Mouse (Mus musculus): Measurements from ENCODE around the gene Cacna2d3.
A peak's percentile ranks its signal among the peaks of the same experiment; 100 is the strongest.

The Cacna2d3 gene

GRCm38 (mm10) chr14:29485416-29485815, 236.2 kb downstream of the Cacna2d3 start:
- peak; percentile 11 for DNase-seq

- no peak for DNase-seq
Observed at GRCm38 (mm10) chr14:29478403-29478983, 243.2 kb downstream of the Cacna2d3 start.

GRCm38 (mm10) chr14:29464277-29464676, 257.4 kb downstream of the Cacna2d3 start:
- DNase-seq = no peak

- DNase-seq = no peak
Observed at GRCm38 (mm10) chr14:29449203-29449602, 272.5 kb downstream of the Cacna2d3 start.

- peak; percentile 76 for DNase-seq
Observed at GRCm38 (mm10) chr14:29443091-29444026, 278.3 kb downstream of the Cacna2d3 start.

GRCm38 (mm10) chr14:29442476-29442875, 279.2 kb downstream of the Cacna2d3 start:
- DNase-seq = no peak

- DNase-seq = peak; percentile 51
Observed at GRCm38 (mm10) chr14:29438666-29439065, 283.0 kb downstream of the Cacna2d3 start.

- DNase-seq = no peak
Observed at GRCm38 (mm10) chr14:29438251-29438650, 283.4 kb downstream of the Cacna2d3 start.

- DNase-seq = no peak
Observed at GRCm38 (mm10) chr14:29435203-29435602, 286.5 kb downstream of the Cacna2d3 start.

- no peak for DNase-seq
Observed at GRCm38 (mm10) chr14:29433716-29434115, 287.9 kb downstream of the Cacna2d3 start.

- no peak for DNase-seq
Observed at GRCm38 (mm10) chr14:29433076-29433714, 288.5 kb downstream of the Cacna2d3 start.

- no peak for DNase-seq
Observed at GRCm38 (mm10) chr14:29429788-29430187, 291.9 kb downstream of the Cacna2d3 start.

- DNase-seq = no peak
Observed at GRCm38 (mm10) chr14:29425666-29426065, 296.0 kb downstream of the Cacna2d3 start.

- no peak for DNase-seq
Observed at GRCm38 (mm10) chr14:29425208-29425607, 296.5 kb downstream of the Cacna2d3 start.

GRCm38 (mm10) chr14:29405878-29406165, 315.8 kb downstream of the Cacna2d3 start:
- no peak for DNase-seq

GRCm38 (mm10) chr14:29405125-29405877, 316.4 kb downstream of the Cacna2d3 start:
- DNase-seq = peak; percentile 25

- DNase-seq = peak; percentile 75
Observed at GRCm38 (mm10) chr14:29403849-29404808, 317.5 kb downstream of the Cacna2d3 start.

GRCm38 (mm10) chr14:29402471-29402870, 319.2 kb downstream of the Cacna2d3 start:
- DNase-seq = no peak

GRCm38 (mm10) chr14:29393786-29394185, 327.9 kb downstream of the Cacna2d3 start:
- DNase-seq = no peak

- no peak for DNase-seq
Observed at GRCm38 (mm10) chr14:29392851-29393250, 328.8 kb downstream of the Cacna2d3 start.

- DNase-seq = no peak
Observed at GRCm38 (mm10) chr14:29391489-29391888, 330.2 kb downstream of the Cacna2d3 start.

- DNase-seq = peak; percentile 60
Observed at GRCm38 (mm10) chr14:29387761-29388160, 333.9 kb downstream of the Cacna2d3 start.
